ENCODE assay signal across 8 mouse cellular contexts in the genomic region with DNA sequence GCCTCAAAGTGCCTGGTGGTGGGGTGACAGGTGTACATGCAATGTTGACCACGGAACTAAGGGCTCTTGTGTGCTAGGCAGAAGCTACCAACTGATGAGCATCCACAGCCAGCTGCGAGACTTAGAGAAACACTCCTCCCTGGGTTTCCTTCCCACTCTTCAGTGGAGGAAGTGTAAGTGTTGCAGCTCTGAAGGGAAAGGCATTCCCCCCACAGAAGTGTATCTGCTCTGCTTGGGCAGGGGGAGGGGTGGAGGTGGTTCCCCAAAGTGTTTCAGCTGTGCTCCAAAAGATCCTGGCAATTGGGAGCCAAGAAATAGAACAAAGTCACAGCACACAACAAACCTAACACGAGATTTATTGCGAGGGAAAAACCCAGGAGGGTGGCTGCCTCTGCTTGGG. TPM values are rescaled to one million over a fixed set of nuclear protein-coding genes. Genes with fewer than 3 reads are reported as not detected.
DNase-seq lines count a peak whose midpoint lies in the region; ATAC-seq and TF ChIP-seq lines count a peak whose summit lies in the region.

No protein-coding gene starts in this region.

- ATAC-seq in liver, embryonic 13.5 days (ENCODE audit: low read depth), result no peak
- ATAC-seq in activated CD4-positive, CD25-positive, alpha-beta regulatory T cell, adult 4 months, result no peak

- H3K9ac ChIP-seq in liver, embryonic 13.5 days, result peak overlapping the region; percentile 76

- no peak for DNase-seq in cerebellum, adult 2 months
- DNase-seq in cerebellum, adult 8-10 months, result no peak
- no peak for DNase-seq in testis, postnatal 10 days (ENCODE audit: low spot score)
- DNase-seq in liver, embryonic 13.5 days, result no peak
- no peak for DNase-seq in Muller cell, postnatal 12 days (ENCODE audit: inconsistent ontology term)
- DNase-seq in spleen, adult 12 weeks (ENCODE audit: low spot score), result no peak

- H3K4me2 ChIP-seq in liver, embryonic 13.5 days, result peak overlapping the region; percentile 81

- H3K36me3 ChIP-seq in testis, adult 2 months (ENCODE audit: control insufficient read depth, insufficient read depth, low read length), result no peaks in the 10 kb centered on the region; the same call in 1 of the 2 replicates
- peaks cover 23% of the 10 kb centered on the region for H3K36me3 ChIP-seq in liver, embryonic 13.5 days

- peaks cover 24% of the 10 kb centered on the region for H3K4me1 ChIP-seq in cerebellum, adult 2 months (ENCODE audit: control insufficient read depth, insufficient read depth, low read length)
- H3K4me1 ChIP-seq in testis, adult 2 months (ENCODE audit: control insufficient read depth, insufficient read depth, low read length), result peaks cover 31% of the 10 kb centered on the region
- H3K4me1 ChIP-seq in liver, embryonic 13.5 days (replicated peaks), result peaks cover 83% of the 10 kb centered on the region

- H3K27me3 ChIP-seq in cerebellum, adult 2 months (ENCODE audit: control insufficient read depth, insufficient read depth, low read length), result no peaks in the 10 kb centered on the region
- no peaks in the 10 kb centered on the region for H3K27me3 ChIP-seq in testis, adult 2 months (ENCODE audit: control insufficient read depth, insufficient read depth, low read length)
- no peaks in the 10 kb centered on the region for H3K27me3 ChIP-seq in liver, embryonic 13.5 days

- H3K4me3 ChIP-seq in cerebellum, adult 2 months (replicated peaks; ENCODE audit: insufficient read depth, low read depth, low read length), result peak overlapping the region; percentile 61
- H3K4me3 ChIP-seq in testis, adult 2 months (ENCODE audit: control insufficient read depth, low read depth, low read length), result peak overlapping the region; percentile 87
- H3K4me3 ChIP-seq in liver, embryonic 13.5 days (replicated peaks), result peak overlapping the region; percentile 55

- H3K9me3 ChIP-seq in liver, embryonic 13.5 days (replicated peaks), result no peaks in the 10 kb centered on the region

- H3K27ac ChIP-seq in cerebellum, adult 2 months (ENCODE audit: insufficient read depth, low read length), result peak overlapping the region; percentile 89; the same call in 1 of the 2 replicates
- peak overlapping the region; percentile 97 for H3K27ac ChIP-seq in testis, adult 2 months (ENCODE audit: control insufficient read depth, insufficient read depth, low read depth, low read length)
- peak overlapping the region; percentile 97 for H3K27ac ChIP-seq in liver, embryonic 13.5 days

- TF ChIP-seq CTCF in cerebellum, adult 2 months (IDR thresholded peaks at IDR 0.05; ENCODE audit: borderline replicate concordance, insufficient read depth, low read depth, low read length), result no peak
- no peak for TF ChIP-seq CTCF in testis, adult 2 months (IDR thresholded peaks at IDR 0.05; ENCODE audit: control insufficient read depth, insufficient read depth, insufficient replicate concordance, low read depth, low read length)

- 55% methylated on average over 4 of the region's 4 CpGs for WGBS in cerebellum, adult 2 months
- 49% methylated on average over 4 of the region's 4 CpGs for WGBS in liver, embryonic 13.5 days (ENCODE audit: insufficient replicate concordance)

- no peak for TF ChIP-seq POLR2A in cerebellum, adult 2 months (IDR thresholded peaks at IDR 0.05; ENCODE audit: borderline replicate concordance, insufficient read depth, low read length)
- TF ChIP-seq POLR2A in testis, adult 2 months (IDR thresholded peaks at IDR 0.05; ENCODE audit: control insufficient read depth, low read depth, low read length), result 0 out of 2 replicates have a peak, but pooled peaks have one; percentile 16

RNA-seq across cellular contexts. Expression of a gene that starts 0.9 kb away (rescaled TPM):
- 37.9 and 41.3 TPM in 2 replicates for polyA plus RNA-seq in cerebellum, adult 2 months (2012; rRNA removed)
- polyA plus RNA-seq in testis, adult 2 months (2012; rRNA removed), result 33.3 and 35.4 TPM in 2 replicates
- polyA plus RNA-seq in liver, embryonic 13.5 days (2015; fragmentation: Nextera tagmentation; extraction: Ambion mirVana), result 11.5 and 12.8 TPM in 2 replicates
- polyA plus RNA-seq in activated CD4-positive, CD25-positive, alpha-beta regulatory T cell, adult 4 months (2017; shearing (Covaris generic)), result 10 to 100 TPM; 12.1 to 15.3 TPM

RNA-seq across cellular contexts. Expression of a gene that starts 19.4 kb away (rescaled TPM):
- 2.2 and 3.1 TPM in 2 replicates for polyA plus RNA-seq in cerebellum, adult 2 months (2012; rRNA removed)
- 409 and 456 TPM in 2 replicates for polyA plus RNA-seq in testis, adult 2 months (2012; rRNA removed)
- polyA plus RNA-seq in liver, embryonic 13.5 days (2015; fragmentation: Nextera tagmentation; extraction: Ambion mirVana), result 0.48 and 0.58 TPM in 2 replicates
- under 1 TPM in 1 of 2 experiments, not detected in 1; 0.95 TPM for polyA plus RNA-seq in activated CD4-positive, CD25-positive, alpha-beta regulatory T cell, adult 4 months (2017; shearing (Covaris generic))

RNA-seq across cellular contexts. Expression of a gene that starts 24.4 kb away (rescaled TPM):
- 19.1 and 21.0 TPM in 2 replicates for polyA plus RNA-seq in cerebellum, adult 2 months (2012; rRNA removed)
- polyA plus RNA-seq in testis, adult 2 months (2012; rRNA removed), result 0.20 and 0.24 TPM in 2 replicates
- polyA plus RNA-seq in liver, embryonic 13.5 days (2015; fragmentation: Nextera tagmentation; extraction: Ambion mirVana), result 0.17 and 0.29 TPM in 2 replicates
- under 1 TPM in 1 of 2 experiments, not detected in 1; 0.79 TPM for polyA plus RNA-seq in activated CD4-positive, CD25-positive, alpha-beta regulatory T cell, adult 4 months (2017; shearing (Covaris generic))

RNA-seq across cellular contexts. Expression of a gene that starts 38.4 kb away (rescaled TPM):
- 55.5 and 56.8 TPM in 2 replicates for polyA plus RNA-seq in cerebellum, adult 2 months (2012; rRNA removed)
- polyA plus RNA-seq in testis, adult 2 months (2012; rRNA removed), result 0.43 and 0.48 TPM in 2 replicates
- polyA plus RNA-seq in liver, embryonic 13.5 days (2015; fragmentation: Nextera tagmentation; extraction: Ambion mirVana), result 0.15 and 0.30 TPM in 2 replicates
- polyA plus RNA-seq in activated CD4-positive, CD25-positive, alpha-beta regulatory T cell, adult 4 months (2017; shearing (Covaris generic)), result not detected

RNA-seq across cellular contexts. Expression of a gene that starts 51.7 kb away (rescaled TPM):
- 286 and 287 TPM in 2 replicates for polyA plus RNA-seq in cerebellum, adult 2 months (2012; rRNA removed)
- 102 and 115 TPM in 2 replicates for polyA plus RNA-seq in testis, adult 2 months (2012; rRNA removed)
- polyA plus RNA-seq in liver, embryonic 13.5 days (2015; fragmentation: Nextera tagmentation; extraction: Ambion mirVana), result 170 and 197 TPM in 2 replicates
- polyA plus RNA-seq in activated CD4-positive, CD25-positive, alpha-beta regulatory T cell, adult 4 months (2017; shearing (Covaris generic)), result 100 to 1,000 TPM; 312 to 332 TPM

Comparison
In these comparisons a context has a peak if more than half of its experiments do, and no peak if none do; other contexts are left out.
1. RNA of a gene that starts 19.4 kb away (polyA plus RNA-seq): 409 to 456 TPM in testis, adult 2 months; 2.2 to 3.1 TPM in cerebellum, adult 2 months, 0.95 TPM in activated CD4-positive, CD25-positive, alpha-beta regulatory T cell, adult 4 months and 0.48 to 0.58 TPM in liver, embryonic 13.5 days; every median in the first group is over 10 times any median in the second.
2. RNA of a gene that starts 24.4 kb away (polyA plus RNA-seq): 19.1 to 21.0 TPM in cerebellum, adult 2 months; 0.79 TPM in activated CD4-positive, CD25-positive, alpha-beta regulatory T cell, adult 4 months, 0.17 to 0.29 TPM in liver, embryonic 13.5 days and 0.20 to 0.24 TPM in testis, adult 2 months; every median in the first group is over 10 times any median in the second.
3. Peak in every context shown above with its lines, with median percentiles within 50 percentile points of each other: H3K27ac ChIP-seq and H3K4me3 ChIP-seq.